In the genomic region with DNA sequence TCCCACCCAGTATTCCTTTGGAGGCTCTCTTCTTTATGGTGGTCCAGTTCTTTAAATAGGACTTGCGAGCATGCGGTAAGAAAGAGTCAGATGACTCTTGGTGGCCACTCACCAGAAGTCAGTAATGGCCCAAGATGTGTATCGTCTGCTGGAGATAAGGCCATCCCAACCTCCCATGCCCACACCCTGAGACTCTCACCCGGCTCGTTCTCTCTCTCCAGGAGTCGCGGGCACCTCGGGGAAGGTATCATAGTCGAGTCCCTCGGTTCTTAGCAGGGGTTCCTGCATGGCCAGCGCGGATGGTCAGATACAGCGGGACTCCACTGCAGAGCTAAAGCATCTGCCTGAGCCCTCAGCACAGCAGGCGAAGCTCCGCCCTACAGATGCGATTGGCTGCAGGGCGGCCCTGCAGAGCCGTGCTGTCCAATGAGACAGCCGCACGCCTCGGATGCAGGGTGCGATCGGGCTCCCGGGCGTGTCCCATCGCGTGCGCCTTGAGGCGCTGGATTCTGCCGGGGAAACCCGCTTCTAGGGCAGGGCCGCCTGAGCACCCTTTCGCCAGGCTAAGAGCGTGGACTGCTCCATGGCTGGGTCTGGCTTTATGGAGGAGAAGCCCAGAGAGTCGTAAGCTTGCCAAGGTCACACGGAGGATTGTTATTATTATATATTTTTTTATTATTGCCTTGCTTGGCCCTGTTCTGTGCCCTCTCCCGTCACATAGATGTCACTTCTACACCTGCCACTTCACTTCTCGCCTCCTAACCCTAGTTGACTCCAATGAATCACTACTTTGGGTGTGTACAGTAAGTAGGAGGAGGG, we compare ENCODE assay signal across 8 mouse cellular contexts. TPM values are rescaled to one million over a fixed set of nuclear protein-coding genes. Genes with fewer than 3 reads are reported as not detected.
A peak's percentile ranks its signal among the peaks of the same experiment; 100 is the strongest.
DNase-seq lines count a peak whose midpoint lies in the region; ATAC-seq lines count a peak whose summit lies in the region.

A gene (minus strand): TSS at position 381 of the 819 bp plus-strand sequence.

- DNase-seq in embryo, embryonic 10 days (ENCODE audit: low spot score): peak; percentile 93
- peak; percentile 88 for DNase-seq in gastrocnemius, postnatal 14 days
- DNase-seq in left cerebral cortex, adult 9 months (ENCODE audit: low spot score in 2 of 2): peak; percentile 83 to 92
- peak; percentile 96 to 97 for DNase-seq in right cerebral cortex, postnatal 10 days (ENCODE audit: low spot score in 2 of 2)
- peak; percentile 90 for DNase-seq in urinary bladder, postnatal 14 days (ENCODE audit: low spot score)

- ATAC-seq in activated CD4-positive, CD25-positive, alpha-beta regulatory T cell, adult 4 months: peak; percentile 100
- peak; percentile 100 for ATAC-seq in inflammation-experienced regulatory T-cells, adult 6 months
- peak; percentile 89 for ATAC-seq in megakaryocyte progenitor cell, adult 5-6 weeks (replicated peaks; ENCODE audit: poor library complexity)

- intact Hi-C loops in gastrocnemius, postnatal 14 days (cut with DNase I; ENCODE audit: low total_unique reads): no loop called here

RNA-seq across cellular contexts. Expression of the gene that starts here (rescaled TPM):
- 1 to 10 TPM; 2.1 to 3.2 TPM for polyA plus RNA-seq in activated CD4-positive, CD25-positive, alpha-beta regulatory T cell, adult 4 months (2017; shearing (Covaris generic))
- under 1 TPM; 0.11 to 0.62 TPM for total RNA-seq in gastrocnemius, postnatal 14 days (2021)
- 1 to 10 TPM; 3.2 to 6.0 (median 3.5) TPM for polyA plus RNA-seq in inflammation-experienced regulatory T-cells, adult 6 months (2017; shearing (Covaris generic))
- 2.7 and 2.9 TPM in 2 replicates for total RNA-seq in megakaryocyte progenitor cell, adult 5-6 weeks (2015)
- total RNA-seq in megakaryocyte progenitor cell, adult 5-6 weeks (2017): 4.6 and 6.7 TPM in 2 replicates

Comparison
In these comparisons a context has a peak if more than half of its experiments do, and no peak if none do; other contexts are left out.
1. Peak in every context shown above with its lines: DNase-seq and ATAC-seq.
2. Peak in DNase-seq in gastrocnemius, postnatal 14 days; RNA of the gene not detected or under 1 TPM.